Mouse (Mus musculus): ENCODE data around the gene Cxcl17. TPM values are rescaled to one million over a fixed set of nuclear protein-coding genes. Genes with fewer than 3 reads are reported as not detected.
"Not testable (repeated sequence)": the region's sequence is repeated elsewhere in the genome, so short reads cannot be mapped to it uniquely, and the experiment has no call there.

Gene Cxcl17
- polyA plus RNA-seq, 1 experiment from 2014 or later, result 1.1 TPM

GRCm38 (mm10) chr7:25428321-25428720, 15.6 kb upstream of the Cxcl17 start:
- no peaks in the 10 kb centered on the region; the same call in 1 of the 2 replicates for H3K4me1 ChIP-seq (ENCODE audit: control insufficient read depth, insufficient read depth, low read depth, low read length)
- H3K9ac ChIP-seq (ENCODE audit: low read depth, low read length), result no peak overlapping the region
- H3K27ac ChIP-seq (ENCODE audit: low read depth, low read length), result no peak overlapping the region
- no peaks in the 10 kb centered on the region for H3K36me3 ChIP-seq (ENCODE audit: control insufficient read depth, insufficient read depth, low read length)
- 89% methylated on average over 3 of the region's 3 CpGs for WGBS
- H3K4me3 ChIP-seq (ENCODE audit: low read length), result no peak overlapping the region
- ATAC-seq, result no peak
- H3K9me3 ChIP-seq (ENCODE audit: control insufficient read depth, low read length), result no peaks in the 10 kb centered on the region
- H3K27me3 ChIP-seq (replicated peaks; ENCODE audit: control insufficient read depth, insufficient read depth, low read length), result no peaks in the 10 kb centered on the region
- H3K4me2 ChIP-seq (ENCODE audit: low read length), result no peak overlapping the region

GRCm38 (mm10) chr7:25427144-25427543, 14.5 kb upstream of the Cxcl17 start:
- no peaks in the 10 kb centered on the region for H3K36me3 ChIP-seq (ENCODE audit: control insufficient read depth, insufficient read depth, low read length)
- no peak for ATAC-seq
- H3K4me3 ChIP-seq (ENCODE audit: low read length), result no peak overlapping the region
- no peaks in the 10 kb centered on the region for H3K4me1 ChIP-seq (ENCODE audit: control insufficient read depth, insufficient read depth, low read depth, low read length)
- H3K4me2 ChIP-seq (ENCODE audit: low read length), result no peak overlapping the region
- 86% methylated on average over 5 of the region's 5 CpGs for WGBS
- no peak overlapping the region for H3K27ac ChIP-seq (ENCODE audit: low read depth, low read length)
- H3K9me3 ChIP-seq (ENCODE audit: control insufficient read depth, low read length), result no peaks in the 10 kb centered on the region
- no peaks in the 10 kb centered on the region for H3K27me3 ChIP-seq (replicated peaks; ENCODE audit: control insufficient read depth, insufficient read depth, low read length)
- H3K9ac ChIP-seq (ENCODE audit: low read depth, low read length), result no peak overlapping the region

GRCm38 (mm10) chr7:25426380-25426779, 13.7 kb upstream of the Cxcl17 start:
- not testable (repeated sequence) for H3K27ac ChIP-seq (ENCODE audit: low read depth, low read length); H3K36me3 ChIP-seq (ENCODE audit: control insufficient read depth, insufficient read depth, low read length); H3K4me3 ChIP-seq (ENCODE audit: low read length); H3K4me2 ChIP-seq (ENCODE audit: low read length); H3K9ac ChIP-seq (ENCODE audit: low read depth, low read length); H3K9me3 ChIP-seq (ENCODE audit: control insufficient read depth, low read length); H3K4me1 ChIP-seq (ENCODE audit: control insufficient read depth, insufficient read depth, low read depth, low read length); ATAC-seq; H3K27me3 ChIP-seq (replicated peaks; ENCODE audit: control insufficient read depth, insufficient read depth, low read length)
- 90% methylated on average over 4 of the region's 4 CpGs for WGBS

GRCm38 (mm10) chr7:25424429-25424828, 11.7 kb upstream of the Cxcl17 start:
- Histone ChIP-seq H3K9me3 (ENCODE audit: control insufficient read depth, low read length) (no peaks in the 10 kb centered on the region), H3K4me2 (ENCODE audit: low read length) (no peak overlapping the region), H3K4me3 (ENCODE audit: low read length) (no peak overlapping the region), H3K9ac (ENCODE audit: low read depth, low read length) (no peak overlapping the region), H3K4me1 (ENCODE audit: control insufficient read depth, insufficient read depth, low read depth, low read length) (no peaks in the 10 kb centered on the region), H3K36me3 (ENCODE audit: control insufficient read depth, insufficient read depth, low read length) (no peaks in the 10 kb centered on the region), H3K27me3 (replicated peaks; ENCODE audit: control insufficient read depth, insufficient read depth, low read length) (no peaks in the 10 kb centered on the region), H3K27ac (ENCODE audit: low read depth, low read length) (no peak overlapping the region)
- 36% methylated on average over 4 of the region's 4 CpGs for WGBS
- peak; percentile 75 for ATAC-seq

- no peak overlapping the region for H3K27ac ChIP-seq (ENCODE audit: low read depth, low read length)
- no peaks in the 10 kb centered on the region for H3K36me3 ChIP-seq (ENCODE audit: control insufficient read depth, insufficient read depth, low read length)
- H3K4me1 ChIP-seq (ENCODE audit: control insufficient read depth, insufficient read depth, low read depth, low read length), result no peaks in the 10 kb centered on the region
- no peaks in the 10 kb centered on the region for H3K9me3 ChIP-seq (ENCODE audit: control insufficient read depth, low read length)
- WGBS, result 61% methylated on average over 16 of the region's 16 CpGs
- no peak overlapping the region for H3K4me2 ChIP-seq (ENCODE audit: low read length)
- no peaks in the 10 kb centered on the region for H3K27me3 ChIP-seq (replicated peaks; ENCODE audit: control insufficient read depth, insufficient read depth, low read length)
- H3K4me3 ChIP-seq (ENCODE audit: low read length), result no peak overlapping the region
- no peak for ATAC-seq
- H3K9ac ChIP-seq (ENCODE audit: low read depth, low read length), result no peak overlapping the region
Measured at GRCm38 (mm10) chr7:25422286-25422841, 9.7 kb upstream of the Cxcl17 start.

GRCm38 (mm10) chr7:25419943-25420342, 7.3 kb upstream of the Cxcl17 start:
- Histone ChIP-seq H3K4me3 (ENCODE audit: low read length) (no peak overlapping the region), H3K36me3 (ENCODE audit: control insufficient read depth, insufficient read depth, low read length) (no peaks in the 10 kb centered on the region), H3K9me3 (ENCODE audit: control insufficient read depth, low read length) (no peaks in the 10 kb centered on the region), H3K9ac (ENCODE audit: low read depth, low read length) (no peak overlapping the region), H3K27me3 (replicated peaks; ENCODE audit: control insufficient read depth, insufficient read depth, low read length) (no peaks in the 10 kb centered on the region), H3K4me1 (ENCODE audit: control insufficient read depth, insufficient read depth, low read depth, low read length) (no peaks in the 10 kb centered on the region), H3K27ac (ENCODE audit: low read depth, low read length) (no peak overlapping the region), H3K4me2 (ENCODE audit: low read length) (no peak overlapping the region)
- no peak for ATAC-seq
- 91% methylated on average over 4 of the region's 4 CpGs for WGBS

- no peak overlapping the region for H3K4me2 ChIP-seq (ENCODE audit: low read length)
- no peak overlapping the region for H3K27ac ChIP-seq (ENCODE audit: low read depth, low read length)
- no peaks in the 10 kb centered on the region for H3K36me3 ChIP-seq (ENCODE audit: control insufficient read depth, insufficient read depth, low read length)
- no peaks in the 10 kb centered on the region for H3K9me3 ChIP-seq (ENCODE audit: control insufficient read depth, low read length)
- H3K9ac ChIP-seq (ENCODE audit: low read depth, low read length), result no peak overlapping the region
- whole genome bisulfite sequencing, result 78% methylated on average over 8 of the region's 8 CpGs
- H3K27me3 ChIP-seq (replicated peaks; ENCODE audit: control insufficient read depth, insufficient read depth, low read length), result no peaks in the 10 kb centered on the region
- no peaks in the 10 kb centered on the region for H3K4me1 ChIP-seq (ENCODE audit: control insufficient read depth, insufficient read depth, low read depth, low read length)
- no peak for ATAC-seq
- no peak overlapping the region for H3K4me3 ChIP-seq (ENCODE audit: low read length)
Measured at GRCm38 (mm10) chr7:25419536-25419935, 6.8 kb upstream of the Cxcl17 start.

- ATAC-seq, result no peak
- WGBS, result 71% methylated on average over 1 of the region's 1 CpGs
- H3K4me3 ChIP-seq (ENCODE audit: low read length), result no peak overlapping the region
Measured at GRCm38 (mm10) chr7:25417597-25417996, 4.9 kb upstream of the Cxcl17 start.

GRCm38 (mm10) chr7:25411861-25412260, 825 bp downstream of the Cxcl17 start:
- no peak overlapping the region for H3K27ac ChIP-seq (ENCODE audit: low read depth, low read length)
- H3K4me1 ChIP-seq (ENCODE audit: control insufficient read depth, insufficient read depth, low read depth, low read length), result no peaks in the 10 kb centered on the region
- no peaks in the 10 kb centered on the region for H3K9me3 ChIP-seq (ENCODE audit: control insufficient read depth, low read length)
- no peak overlapping the region for H3K4me2 ChIP-seq (ENCODE audit: low read length)
- WGBS, result 94% methylated on average over 3 of the region's 3 CpGs
- H3K4me3 ChIP-seq (ENCODE audit: low read length), result no peak overlapping the region
- no peaks in the 10 kb centered on the region for H3K27me3 ChIP-seq (replicated peaks; ENCODE audit: control insufficient read depth, insufficient read depth, low read length)
- H3K36me3 ChIP-seq (ENCODE audit: control insufficient read depth, insufficient read depth, low read length), result no peaks in the 10 kb centered on the region
- no peak for ATAC-seq
- H3K9ac ChIP-seq (ENCODE audit: low read depth, low read length), result no peak overlapping the region

More at GRCm38 (mm10) chr7:25417597-25417996, 4.9 kb upstream of the Cxcl17 start:
- Histone ChIP-seq H3K9ac (ENCODE audit: low read depth, low read length) (no peak overlapping the region), H3K4me2 (ENCODE audit: low read length) (no peak overlapping the region), H3K4me1 (ENCODE audit: control insufficient read depth, insufficient read depth, low read depth, low read length) (no peaks in the 10 kb centered on the region), H3K9me3 (ENCODE audit: control insufficient read depth, low read length) (no peaks in the 10 kb centered on the region), H3K27me3 (replicated peaks; ENCODE audit: control insufficient read depth, insufficient read depth, low read length) (no peaks in the 10 kb centered on the region), H3K27ac (ENCODE audit: low read depth, low read length) (no peak overlapping the region), H3K36me3 (ENCODE audit: control insufficient read depth, insufficient read depth, low read length) (no peaks in the 10 kb centered on the region)

All from hindbrain, embryonic 16.5 days (tissue).